Mouse (Mus musculus): ENCODE results near the gene Fbxo33. TPM values are rescaled to one million over a fixed set of nuclear protein-coding genes. Genes with fewer than 3 reads are reported as not detected.
"Not testable (repeated sequence)": the region's sequence is repeated elsewhere in the genome, so short reads cannot be mapped to it uniquely, and the experiment has no call there.

Gene Fbxo33
- 10 to 100 TPM; 11.4 to 20.7 (median 17.2) TPM for polyA plus RNA-seq (2017; shearing (Covaris generic))

DNA sequence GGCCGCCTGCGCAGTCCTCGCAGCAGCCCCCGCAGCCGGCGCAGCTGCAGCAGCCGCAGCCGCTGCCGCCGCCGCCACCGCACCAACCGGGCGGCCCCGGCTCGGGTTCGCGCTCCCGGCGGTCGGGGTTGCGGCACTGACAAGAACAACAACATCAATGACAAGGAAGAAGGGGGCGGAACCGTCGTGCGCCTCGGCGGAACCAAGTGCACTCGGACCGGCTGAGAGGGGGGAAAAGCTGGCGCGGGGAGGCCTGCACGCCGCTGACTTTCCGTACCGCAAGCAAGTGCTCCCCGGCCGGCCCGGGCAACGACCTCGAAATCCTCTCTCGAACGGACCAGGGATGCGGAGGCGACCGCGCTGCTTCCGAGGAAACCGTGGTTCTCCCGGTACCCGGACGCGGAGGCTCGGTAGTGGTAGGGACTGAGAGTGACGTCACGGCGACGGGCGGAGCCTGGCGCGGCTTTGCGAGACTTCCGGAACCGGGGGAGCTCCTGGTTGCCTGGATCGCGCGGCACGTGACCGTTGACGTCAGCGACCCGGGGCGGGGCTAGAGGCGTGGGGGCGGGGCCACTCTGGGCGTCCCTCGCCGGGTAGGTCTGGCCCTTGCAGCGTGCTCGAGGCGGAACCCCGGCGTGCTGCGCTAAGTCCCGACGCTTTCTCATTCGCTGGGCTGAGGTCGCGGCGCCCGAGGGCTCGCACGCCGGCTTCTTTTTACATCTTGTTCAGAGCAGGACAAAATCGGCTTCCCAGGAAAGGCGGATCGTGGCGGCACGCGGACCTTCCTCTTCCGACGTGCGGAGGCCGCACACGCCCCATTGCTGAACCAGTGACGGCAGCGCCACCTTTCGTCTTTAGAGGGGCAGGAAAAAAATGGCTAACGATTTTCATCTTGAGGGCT is at the start of gene Fbxo33:
Gene Fbxo33 (minus strand): TSS at position 401 of the 901 bp plus-strand sequence.
- ATAC-seq = peak; percentile 82

DNA sequence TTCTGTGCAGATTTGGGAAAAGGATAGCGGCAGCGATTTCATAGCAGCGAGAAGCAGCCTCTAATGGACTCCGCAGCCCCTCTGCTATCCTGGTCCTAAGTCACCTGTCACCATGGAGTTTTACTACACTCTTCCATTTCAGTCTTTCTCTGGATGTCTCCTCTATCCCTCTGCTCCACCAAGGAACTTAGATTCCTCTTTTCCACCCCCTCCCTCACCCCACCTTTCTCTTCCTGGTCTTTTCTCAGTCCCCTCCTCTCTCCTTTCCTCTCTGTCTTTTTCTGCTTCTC is 46.4 kb upstream of the Fbxo33 start:
- no peak for ATAC-seq

DNA sequence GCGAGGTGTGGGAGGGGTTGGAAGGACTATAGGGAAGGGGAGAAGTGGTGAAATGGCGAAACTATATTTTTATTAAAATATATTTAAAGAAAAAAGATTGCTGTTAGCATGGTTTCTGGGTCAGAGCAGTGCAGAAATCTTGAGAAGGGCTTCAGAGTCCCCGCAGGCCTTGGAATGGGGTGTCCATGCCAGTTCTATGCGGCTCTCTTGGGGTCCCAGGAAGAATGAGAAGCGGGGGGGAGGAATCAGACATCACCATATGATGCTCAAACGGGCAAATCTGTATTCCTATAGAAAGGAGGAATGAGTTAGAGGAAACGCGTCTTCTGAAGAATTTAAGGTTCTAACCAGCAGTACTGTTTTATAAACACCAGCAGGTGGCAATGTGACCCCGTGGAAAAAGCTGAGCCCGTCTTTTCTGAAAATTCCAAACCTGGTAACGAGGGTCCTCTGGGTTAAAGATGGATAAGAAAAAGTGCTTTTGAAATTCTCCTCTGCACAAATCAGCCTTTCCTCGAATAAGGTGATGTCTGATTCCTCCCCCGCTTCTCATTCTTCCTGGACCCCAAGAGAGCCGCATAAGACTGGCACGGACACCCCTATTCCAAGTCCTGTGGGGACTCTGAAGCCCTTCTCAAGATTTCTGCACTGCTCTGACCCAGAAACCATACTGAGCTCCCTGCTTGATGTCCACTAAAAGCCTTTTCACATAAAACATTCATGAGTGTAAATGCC is 45.8 kb upstream of the Fbxo33 start:
- no peak for ATAC-seq

DNA sequence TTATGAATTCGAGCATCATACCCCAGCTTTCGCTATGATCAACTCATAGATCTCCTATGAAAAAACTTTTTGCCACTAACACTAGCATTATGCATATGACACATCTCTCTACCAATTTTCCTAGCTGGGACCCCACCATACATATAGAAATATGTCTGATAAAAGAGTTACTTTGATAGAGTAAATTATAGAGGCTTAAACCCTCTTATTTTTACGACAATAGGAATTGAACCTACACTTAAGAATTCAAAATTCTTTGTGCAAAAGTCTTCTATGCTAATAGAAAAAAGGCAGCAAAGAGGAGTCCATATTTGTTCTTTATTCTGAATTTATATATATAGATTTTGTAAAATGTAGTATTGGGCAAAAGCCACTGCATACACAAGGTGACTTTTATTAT is 43.3 kb upstream of the Fbxo33 start:
- peak; percentile 48 for ATAC-seq

DNA sequence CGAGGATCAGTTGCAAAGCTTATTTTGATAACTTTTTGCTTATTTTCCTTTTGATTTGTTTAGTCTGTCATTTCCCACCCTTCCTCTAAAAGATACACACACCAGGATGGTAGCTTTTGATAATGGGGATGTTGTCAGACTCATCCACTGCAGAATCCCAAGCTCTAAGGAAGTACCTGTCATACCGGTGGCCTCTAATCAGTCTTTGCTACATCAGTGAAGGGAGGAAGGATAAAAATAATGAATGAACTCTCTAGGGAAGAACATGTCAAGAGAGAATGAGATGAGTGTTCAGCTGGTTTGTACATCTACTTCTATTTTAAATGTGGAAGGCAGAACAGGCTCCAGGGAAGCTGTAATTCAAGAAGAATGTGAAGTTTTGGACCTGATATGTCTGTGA is 41.3 kb upstream of the Fbxo33 start:
- no peak for ATAC-seq

DNA sequence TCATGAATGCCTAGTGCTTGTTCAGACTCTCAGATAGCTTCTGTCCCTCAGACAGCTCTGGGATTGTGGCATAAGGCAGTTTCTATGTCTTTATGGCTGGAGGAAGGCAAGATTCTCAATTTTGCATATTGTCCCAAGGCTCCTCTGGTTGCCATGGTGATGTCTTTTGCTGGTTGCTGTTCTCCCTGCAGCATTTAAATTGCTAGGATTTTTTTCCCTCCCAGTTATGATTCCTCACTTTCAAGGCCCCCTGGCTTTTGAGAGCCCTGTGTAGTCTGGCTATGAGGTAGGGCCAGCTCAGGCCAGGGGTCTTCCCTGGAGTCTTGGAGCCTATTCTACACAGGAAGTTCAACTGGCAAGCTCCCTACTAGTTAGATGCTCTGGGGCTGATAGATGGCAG is 40.8 kb upstream of the Fbxo33 start:
- ATAC-seq = no peak

DNA sequence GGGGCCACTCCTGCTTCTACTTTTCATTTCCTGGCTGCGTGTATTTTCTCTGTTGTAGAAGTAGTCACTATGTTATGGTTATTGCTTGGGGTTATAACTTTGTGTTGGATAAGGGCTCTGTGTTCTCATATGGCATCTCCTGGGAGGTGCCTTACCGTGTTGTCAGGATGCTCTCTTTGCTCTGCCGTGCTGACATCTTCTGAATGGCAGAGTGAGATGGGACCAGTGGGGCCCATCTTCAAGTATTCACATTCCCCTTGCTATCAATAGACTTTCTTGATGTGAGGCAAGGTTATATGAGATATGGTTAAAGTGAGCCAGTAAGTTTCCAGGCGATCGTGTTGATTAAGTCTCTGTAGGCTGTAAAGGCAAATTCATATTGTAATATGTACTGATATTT is 39.5 kb upstream of the Fbxo33 start:
- no peak for ATAC-seq

DNA sequence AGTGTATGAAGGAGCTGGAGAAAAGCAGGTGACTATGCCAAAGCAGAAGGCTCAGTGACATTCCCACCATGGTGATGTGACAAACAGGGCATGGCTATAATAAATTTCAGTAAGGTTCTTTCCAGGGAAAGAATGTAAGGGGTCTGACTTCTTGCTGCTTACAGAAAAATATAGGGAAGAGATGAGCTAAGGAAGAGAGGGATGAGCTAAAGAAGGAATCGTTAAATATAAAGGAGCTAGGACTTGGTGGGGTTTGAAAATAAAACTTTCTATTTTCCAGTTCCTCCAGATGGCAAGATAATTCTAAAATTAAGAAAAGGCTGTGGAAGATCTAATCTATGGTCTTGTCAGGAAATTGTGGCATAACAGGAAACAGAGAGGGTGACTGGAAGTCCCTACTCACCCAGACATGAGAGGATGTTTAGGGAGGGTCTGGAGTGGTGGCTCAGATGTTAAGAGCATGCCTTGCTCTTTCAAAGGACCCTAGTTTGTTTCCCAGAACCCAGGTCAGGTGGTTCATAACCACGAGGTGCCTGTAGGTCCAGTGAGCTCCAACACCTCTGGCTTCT is 30.8 kb upstream of the Fbxo33 start:
- no peak for ATAC-seq

DNA sequence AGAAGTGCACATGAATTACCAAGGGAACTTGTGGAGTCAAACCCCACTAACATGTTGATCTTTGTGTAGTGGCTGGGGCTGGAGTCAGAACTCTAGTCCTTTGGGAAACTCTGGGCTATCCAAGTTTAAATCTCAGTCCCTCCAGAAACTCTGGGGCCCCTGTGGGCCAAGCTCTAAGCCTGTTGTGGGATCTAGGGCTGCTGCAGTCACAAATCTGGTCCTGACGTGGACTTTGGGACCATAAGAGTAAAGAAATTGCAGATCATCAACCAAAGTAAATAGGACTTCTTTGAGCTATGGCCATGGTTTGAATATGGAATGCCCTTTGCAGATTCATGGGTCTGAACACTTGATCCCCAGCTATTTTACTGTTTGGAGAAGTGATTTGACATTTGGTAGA is 29.4 kb upstream of the Fbxo33 start:
- no peak for ATAC-seq

DNA sequence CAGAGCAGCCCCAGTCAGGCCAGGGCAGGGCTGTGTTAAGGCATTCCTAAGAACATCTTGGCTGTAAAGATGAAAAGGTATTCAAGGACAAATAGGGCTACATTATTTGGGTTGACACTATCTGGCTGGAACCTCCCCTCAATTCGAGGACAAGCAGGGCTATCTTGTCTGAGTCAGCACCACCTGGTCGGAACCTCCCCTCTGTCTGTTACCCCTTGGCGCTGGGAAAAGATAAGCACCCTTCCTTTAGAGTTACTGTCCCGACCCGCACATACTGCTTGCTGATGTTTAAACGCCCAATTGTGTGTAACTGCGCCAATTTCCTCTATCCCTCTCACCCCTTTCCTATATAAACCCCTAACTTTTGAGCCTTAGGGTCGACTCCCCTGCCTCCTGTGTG is 21.5 kb upstream of the Fbxo33 start:
- ATAC-seq = not testable (repeated sequence)

DNA sequence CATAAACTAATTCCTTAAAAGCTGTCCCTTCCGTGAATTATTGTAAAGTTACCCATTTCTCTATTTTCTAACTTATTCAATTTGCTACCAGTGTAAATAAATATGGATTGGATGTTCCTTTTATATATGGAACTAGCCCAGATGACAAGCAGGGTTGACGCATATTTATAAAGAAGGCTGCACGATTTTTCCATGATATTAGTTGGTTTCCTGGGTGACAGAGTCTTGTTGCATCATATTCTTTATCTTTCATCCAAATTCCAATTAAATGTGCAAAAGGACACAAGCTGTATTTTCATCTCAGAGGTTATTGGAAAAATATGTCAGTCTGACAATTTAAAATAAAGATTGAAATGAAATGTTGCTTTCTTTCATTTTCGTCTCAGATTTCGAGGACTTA is 18.9 kb upstream of the Fbxo33 start:
- ATAC-seq = no peak

DNA sequence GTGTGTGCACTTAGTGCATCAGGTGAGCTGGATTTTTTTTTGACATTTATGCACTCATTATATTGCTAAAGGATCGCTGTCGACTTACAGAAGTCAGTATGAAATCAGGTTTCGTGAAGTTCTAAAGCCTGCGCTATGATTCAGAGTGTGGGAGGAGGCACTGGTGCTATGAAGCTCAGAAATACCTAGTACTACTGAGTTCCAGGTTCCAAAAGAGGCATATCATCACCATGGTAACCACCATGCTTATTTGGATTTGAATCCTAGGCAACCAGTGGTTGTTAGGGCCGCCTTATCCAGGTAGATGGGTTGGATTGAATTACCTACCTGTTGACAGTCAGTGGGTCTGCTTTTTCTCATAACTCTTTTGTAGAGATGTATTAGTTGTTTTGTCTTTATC is 8.9 kb upstream of the Fbxo33 start:
- no peak for ATAC-seq

DNA sequence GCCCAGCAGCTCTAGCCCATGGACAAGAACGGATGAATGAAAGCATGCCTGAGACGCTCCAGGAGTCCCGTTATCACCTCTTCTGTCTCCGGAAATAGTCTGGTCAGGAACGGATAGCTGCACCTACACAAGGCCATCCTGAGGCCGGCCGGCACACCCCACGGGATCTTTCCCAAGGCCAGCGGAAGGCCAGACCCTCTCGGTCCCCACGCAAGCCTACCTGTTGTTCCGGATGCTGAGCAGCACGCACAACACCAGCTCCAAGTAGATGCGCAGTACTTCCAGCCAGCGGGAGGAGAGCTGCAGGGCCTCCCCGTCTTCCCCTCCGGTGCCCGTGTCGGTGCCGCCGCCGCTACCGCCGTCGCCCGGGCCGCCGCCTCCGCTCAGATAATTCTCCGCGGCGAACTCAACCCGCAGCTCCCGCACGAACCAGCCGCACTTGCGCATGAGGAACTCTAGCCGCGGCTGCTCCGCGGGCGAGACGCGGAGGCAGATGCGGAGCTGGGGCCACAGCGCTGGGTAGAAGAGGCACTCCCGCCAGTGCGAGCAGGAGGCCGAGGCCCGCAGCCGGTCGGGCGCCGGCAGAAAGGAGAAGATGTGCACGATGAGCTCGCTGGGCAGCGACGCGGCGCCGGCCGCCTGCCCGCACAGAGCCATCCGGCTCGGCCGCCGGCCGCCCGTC is 744 bp downstream of the Fbxo33 start:
- ATAC-seq = peak; percentile 20

DNA sequence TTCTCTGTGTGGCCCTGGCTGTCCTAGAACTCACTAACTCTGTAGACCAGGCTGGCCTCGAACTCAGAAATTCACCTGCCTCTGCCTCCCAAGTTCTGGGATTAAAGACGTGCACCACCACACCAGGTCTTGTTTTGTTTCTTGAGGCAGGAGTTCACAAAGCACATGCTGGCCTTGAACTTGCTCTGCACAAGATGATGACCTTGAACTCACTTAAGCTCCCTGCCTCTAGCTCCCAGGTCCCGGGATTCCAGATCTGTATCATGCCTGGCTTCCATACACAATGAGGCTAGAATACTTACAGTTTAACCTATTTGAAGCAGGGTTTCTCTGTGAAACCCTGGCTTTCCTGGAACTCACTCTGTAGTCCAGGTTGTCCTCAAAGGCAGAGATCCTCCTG is 2.2 kb downstream of the Fbxo33 start:
- no peak for ATAC-seq

DNA sequence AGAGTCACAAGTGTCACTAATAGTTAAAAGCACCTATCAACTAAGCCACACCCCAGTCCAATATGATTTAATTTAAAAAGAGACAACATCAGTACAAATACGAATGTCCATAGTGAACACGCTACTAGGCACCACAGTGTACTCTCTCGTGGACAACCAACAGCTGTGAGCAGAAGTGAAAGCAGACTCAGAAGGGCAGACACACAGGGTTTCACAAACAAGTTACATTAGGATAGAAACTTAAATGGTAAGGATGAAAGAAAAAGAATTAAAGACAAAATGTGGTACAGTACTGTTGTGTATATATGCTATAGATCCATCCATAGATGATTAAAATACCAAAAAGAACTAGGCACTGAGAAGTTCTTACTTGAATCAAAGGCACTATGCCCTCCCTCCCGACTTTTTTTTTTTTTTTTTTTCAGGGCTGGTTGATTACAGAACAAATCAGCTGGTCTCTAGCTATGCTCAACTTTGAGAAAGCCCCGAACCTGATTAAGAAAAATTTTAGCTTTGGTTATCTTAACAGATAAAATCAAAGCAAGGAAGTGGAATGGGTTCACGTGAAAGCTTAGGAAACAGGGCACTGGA is 2.8 kb downstream of the Fbxo33 start:
- ATAC-seq = no peak

DNA sequence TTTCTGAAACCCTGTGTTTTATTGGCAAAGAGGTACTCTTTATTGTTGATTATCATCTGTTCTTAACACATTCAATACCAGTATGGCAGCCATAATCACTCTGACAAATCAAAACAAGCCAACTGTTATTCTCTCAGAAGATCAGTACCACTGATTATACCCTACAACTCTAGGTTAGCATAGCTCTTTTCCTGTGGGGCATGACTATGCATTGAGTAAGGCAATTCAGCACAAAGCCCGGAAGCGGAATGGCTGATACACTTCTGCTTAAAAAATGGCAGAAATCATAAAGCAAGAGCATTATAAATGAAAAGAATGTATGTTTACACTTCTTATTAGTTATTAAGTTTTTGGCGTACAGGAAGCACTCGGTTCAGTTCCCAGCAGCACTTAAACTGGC is 3.3 kb downstream of the Fbxo33 start:
- ATAC-seq = peak; percentile 14

DNA sequence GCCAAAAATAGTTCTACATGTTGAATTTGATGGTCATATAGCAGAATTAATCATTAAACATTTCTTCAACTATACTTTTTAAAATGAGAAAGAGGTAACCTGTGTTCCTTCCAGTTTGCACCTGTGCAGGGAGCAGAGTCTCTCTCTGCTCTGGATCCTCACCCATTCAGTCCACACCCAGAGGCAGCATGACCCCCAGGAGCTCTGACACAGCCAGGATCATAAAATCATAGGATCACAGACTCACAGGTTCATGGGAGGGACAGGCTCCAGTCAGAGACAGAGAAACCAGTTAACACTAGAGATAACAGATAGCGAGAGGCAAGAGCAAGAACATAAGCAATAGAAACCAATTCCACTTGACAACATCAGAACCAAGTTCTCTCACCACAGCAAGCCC is 11.7 kb downstream of the Fbxo33 start:
- no peak for ATAC-seq

DNA sequence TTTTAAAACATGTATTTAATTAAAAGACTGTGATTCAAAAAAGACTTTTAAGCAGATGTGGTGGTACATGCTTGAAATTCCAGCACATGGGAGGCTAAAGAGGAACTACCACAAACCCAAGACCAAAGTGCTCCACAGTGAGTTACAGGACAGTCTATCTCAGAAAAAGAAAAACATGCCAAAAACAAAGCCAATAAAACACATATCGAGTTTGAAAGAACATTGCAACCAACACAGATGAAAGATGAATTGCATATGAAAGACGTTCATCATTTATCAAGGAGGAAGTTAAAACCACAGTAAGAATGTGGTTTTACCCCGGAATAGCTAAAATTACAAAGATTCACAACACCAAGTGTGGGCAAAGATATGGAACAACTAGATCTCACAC is 12.5 kb downstream of the Fbxo33 start:
- peak; percentile 87 for ATAC-seq

DNA sequence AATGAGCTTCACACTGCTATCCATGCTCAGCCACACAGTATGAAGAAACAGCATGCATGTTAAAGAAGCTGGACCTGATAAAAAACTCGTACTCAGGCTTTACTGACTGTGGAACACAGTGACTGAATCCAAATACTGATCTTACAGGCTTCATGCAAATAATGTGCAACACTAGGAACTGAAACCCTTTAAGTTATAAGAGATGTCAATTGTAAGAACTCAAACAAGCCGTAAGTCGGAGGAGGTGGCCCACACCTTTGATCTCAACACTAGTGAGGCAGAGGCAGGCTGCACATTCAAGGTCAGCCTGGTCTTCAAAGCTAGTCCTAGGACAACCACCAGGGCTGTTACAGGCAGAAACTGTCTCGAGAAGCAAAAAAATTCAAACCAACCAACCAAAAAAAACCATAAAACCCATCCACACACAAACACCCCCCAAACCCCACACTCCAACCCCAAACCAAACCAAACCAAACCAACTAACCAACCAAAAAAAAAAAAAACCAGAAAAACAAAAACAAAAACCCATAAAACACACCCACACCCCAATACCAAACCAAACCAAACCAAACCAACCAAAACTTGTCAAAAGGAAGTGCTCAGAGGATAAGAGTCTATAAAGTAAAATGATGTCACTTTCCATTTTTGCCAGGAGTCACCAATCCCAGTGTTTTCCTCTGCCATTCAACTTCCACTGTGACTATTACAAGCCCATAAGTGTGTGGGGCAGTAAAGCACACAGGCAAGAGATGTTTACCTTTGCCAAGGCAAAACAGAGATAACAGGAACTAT is 13.1 kb downstream of the Fbxo33 start:
- peak; percentile 57 for ATAC-seq

DNA sequence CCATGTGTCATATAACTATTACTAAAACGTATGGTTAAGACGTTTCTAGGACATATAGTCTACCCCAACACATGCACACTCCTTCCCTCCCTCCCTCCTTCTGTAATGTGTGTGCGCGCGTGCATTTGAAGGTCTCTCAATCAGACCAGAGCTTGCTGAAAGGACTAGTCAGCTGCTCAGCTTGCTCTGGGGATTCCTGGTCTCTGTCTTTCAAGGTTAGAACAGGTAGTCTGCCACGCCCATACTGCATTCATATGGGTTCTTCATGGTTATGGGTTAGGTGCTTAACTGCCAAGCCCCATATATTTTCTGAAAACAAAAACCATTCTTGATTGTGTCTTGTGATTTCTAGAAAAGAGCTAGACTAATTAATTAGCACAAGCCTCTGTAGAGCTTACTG is 14.0 kb downstream of the Fbxo33 start:
- ATAC-seq = no peak

DNA sequence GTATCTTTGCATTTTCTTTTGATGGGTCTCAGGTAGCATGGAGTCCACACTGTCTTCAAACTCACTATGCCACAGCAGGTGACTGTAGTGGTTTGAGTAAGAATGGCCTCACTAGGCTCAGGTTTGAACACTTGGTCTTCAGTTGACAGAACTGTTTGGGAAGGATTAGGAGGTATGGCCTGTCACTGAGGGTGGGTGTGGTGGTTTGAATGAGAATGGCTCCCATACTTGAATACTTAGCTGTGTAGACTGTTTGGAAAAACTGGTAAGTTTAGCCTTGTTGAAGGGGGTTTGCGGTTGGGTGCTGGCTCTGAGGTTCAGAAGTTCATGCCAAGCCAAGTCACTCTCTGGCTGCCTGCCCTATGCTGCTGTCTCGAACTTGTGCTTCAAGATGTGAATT is 20.2 kb downstream of the Fbxo33 start:
- no peak for ATAC-seq

DNA sequence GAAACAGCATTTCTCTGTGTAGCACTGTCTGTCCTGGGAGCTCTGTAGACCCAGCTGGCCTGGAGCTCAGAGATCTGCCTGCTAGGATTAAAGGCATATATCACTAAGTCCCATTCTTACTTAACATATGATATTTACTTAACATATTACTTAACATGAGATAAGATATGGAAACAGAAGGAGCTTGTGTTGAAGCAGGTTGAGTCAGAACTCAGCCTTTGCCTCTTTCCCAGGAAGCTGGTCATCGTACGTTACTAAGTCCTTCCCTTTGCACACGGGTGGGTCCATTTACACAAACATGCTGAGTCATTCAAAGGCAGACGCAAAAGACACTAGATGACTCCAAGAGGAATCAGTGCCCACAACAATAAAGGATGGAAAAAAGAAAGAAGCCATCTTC is 20.8 kb downstream of the Fbxo33 start:
- no peak for ATAC-seq
